Mouse (Mus musculus) liver, embryonic 15.5 days (tissue): ENCODE data around the gene Shld1. TPM values are rescaled to one million over a fixed set of nuclear protein-coding genes. Genes with fewer than 3 reads are reported as not detected.

Source experiments
- polyA plus RNA-seq: library from polyadenylated mRNA; unstranded; fragments of >200 nt; fragmentation: Nextera tagmentation; extraction: Ambion mirVana; gene quantifications from 2 replicates; pipeline ENCODE4 v1.2.1, GENCODE M21; 2015

Shld1 gene
- polyA plus RNA-seq, 1 experiment from 2014 or later, result 10.5 TPM

Other genes with a start within 250 kb of the Shld1 start
- gene Gpcpd1, start 99.2 kb upstream of the Shld1 start, polyA plus RNA-seq, result 64.7 and 73.0 TPM in 2 replicates
- gene Chgb, start 94.3 kb downstream of the Shld1 start, polyA plus RNA-seq, result 0.14 and 0.18 TPM in 2 replicates
- gene Trmt6, start 129.1 kb downstream of the Shld1 start, polyA plus RNA-seq, result 9.9 and 12.9 TPM in 2 replicates
- 5.4 and 5.9 TPM in 2 replicates for gene Mcm8, start 129.2 kb downstream of the Shld1 start, polyA plus RNA-seq
- 9.1 and 10.3 TPM in 2 replicates for gene Crls1, start 159.7 kb downstream of the Shld1 start, polyA plus RNA-seq
- gene Lrrn4, start 194.0 kb downstream of the Shld1 start, polyA plus RNA-seq, result 0.94 and 1.0 TPM in 2 replicates